Mouse (Mus musculus) layer of hippocampus, adult 8-10 months (tissue): ENCODE data around the gene Scrn1. TPM values are rescaled to one million over a fixed set of nuclear protein-coding genes. Genes with fewer than 3 reads are reported as not detected.

ENCODE experiments used
- DNase-seq, 2 experiments: peaks; one replicate each; pipeline ENCODE4 v3.0.0; 2022; ENCODE audit warnings: low spot score in 2 of 2
- total RNA-seq, 4 experiments: library from RNA; stranded (reverse); gene quantifications; 2 replicates each; pipeline ENCODE4 v1.2.4; 2022

The Scrn1 gene
- total RNA-seq, 4 experiments from 2014 or later: 101 to 107 (median 103) TPM

- DNase-seq: no peak
Measured at GRCm38 (mm10) chr6:54566546-54566919, 244 bp upstream of the Scrn1 start.

- DNase-seq: no peak
Measured at GRCm38 (mm10) chr6:54565012-54565411, 1.3 kb downstream of the Scrn1 start.

GRCm38 (mm10) chr6:54564506-54564991, 1.7 kb downstream of the Scrn1 start:
- DNase-seq: no peak

- DNase-seq: no peak
Measured at GRCm38 (mm10) chr6:54563561-54563960, 2.7 kb downstream of the Scrn1 start.

- no peak for DNase-seq
Measured at GRCm38 (mm10) chr6:54562018-54562809, 4.1 kb downstream of the Scrn1 start.

- no peak for DNase-seq
Measured at GRCm38 (mm10) chr6:54558466-54558865, 7.8 kb downstream of the Scrn1 start.

- DNase-seq: no peak
Measured at GRCm38 (mm10) chr6:54557671-54558070, 8.6 kb downstream of the Scrn1 start.

- DNase-seq: no peak
Measured at GRCm38 (mm10) chr6:54555816-54556215, 10.5 kb downstream of the Scrn1 start.

GRCm38 (mm10) chr6:54554341-54555110, 11.8 kb downstream of the Scrn1 start:
- DNase-seq: peak in 1 of 2 experiments; percentile 44

- no peak for DNase-seq
Measured at GRCm38 (mm10) chr6:54553632-54554031, 12.7 kb downstream of the Scrn1 start.

- no peak for DNase-seq
Measured at GRCm38 (mm10) chr6:54552721-54553413, 13.4 kb downstream of the Scrn1 start.

- no peak for DNase-seq
Measured at GRCm38 (mm10) chr6:54550801-54551323, 15.4 kb downstream of the Scrn1 start.

GRCm38 (mm10) chr6:54549311-54549710, 17.0 kb downstream of the Scrn1 start:
- DNase-seq: no peak

GRCm38 (mm10) chr6:54548314-54549019, 17.8 kb downstream of the Scrn1 start:
- DNase-seq: no peak

GRCm38 (mm10) chr6:54543646-54544045, 22.6 kb downstream of the Scrn1 start:
- DNase-seq: no peak

GRCm38 (mm10) chr6:54542836-54543235, 23.5 kb downstream of the Scrn1 start:
- no peak for DNase-seq

- DNase-seq: no peak
Measured at GRCm38 (mm10) chr6:54540252-54540887, 25.9 kb downstream of the Scrn1 start.

- DNase-seq: no peak
Measured at GRCm38 (mm10) chr6:54539396-54539795, 26.9 kb downstream of the Scrn1 start.

GRCm38 (mm10) chr6:54538773-54539173, 27.5 kb downstream of the Scrn1 start:
- DNase-seq: no peak

- DNase-seq: no peak
Measured at GRCm38 (mm10) chr6:54537053-54537452, 29.2 kb downstream of the Scrn1 start.
